Comparison of ENCODE assay signal across 8 mouse cellular contexts in genomic region chrX:105120275-105121226, GRCm38 (mm10). TPM values are rescaled to one million over a fixed set of nuclear protein-coding genes. Genes with fewer than 3 reads are reported as not detected.
DNase-seq lines count a peak whose midpoint lies in the region; ATAC-seq and TF ChIP-seq lines count a peak whose summit lies in the region.

Gene Magee1 (plus strand): TSS chrX:105120378.

- TF ChIP-seq CTCF in G1E (IDR thresholded peaks at IDR 0.05; ENCODE audit: low read depth, low read length): no peak
- no peak for TF ChIP-seq CTCF in cerebellum, adult 2 months (IDR thresholded peaks at IDR 0.05; ENCODE audit: borderline replicate concordance, insufficient read depth, low read depth, low read length)
- no peak for TF ChIP-seq CTCF in lung, embryonic 14.5 days (IDR thresholded peaks at IDR 0.05; ENCODE audit: low read depth)

- H3K9me3 ChIP-seq in G1E (replicated peaks): no peaks in the 10 kb centered on the region
- no peaks in the 10 kb centered on the region for H3K9me3 ChIP-seq in lung, embryonic 14.5 days (ENCODE audit: low read depth, low read length)

- DNase-seq in G1E (ENCODE audit: low spot score): peak; percentile 11
- DNase-seq in cerebellum, adult 2 months: peak; percentile 92 to 94
- DNase-seq in forelimb bud, embryonic 11.5 days (ENCODE audit: low read depth, low spot score): peak; percentile 61
- peak; percentile 80 for DNase-seq in heart, postnatal 4 days
- DNase-seq in layer of hippocampus, adult 8-10 months (ENCODE audit: low spot score in 2 of 2): peak; percentile 83
- DNase-seq in lung, embryonic 14.5 days: peak; percentile 78
- DNase-seq in thymus, adult 18-20 months: peak; percentile 53 to 54

- 3% methylated on average over 62 of the region's 65 CpGs for WGBS in cerebellum, adult 2 months
- WGBS in lung, embryonic 14.5 days: 12% methylated on average over 58 of the region's 65 CpGs

- ATAC-seq in G1E (ENCODE audit: extremely low read depth, insufficient number of reproducible peaks, low FRiP score, poor library complexity, severe bottlenecking): peak; percentile 15; the same call in 1 of the 2 replicates
- peak; percentile 81 for ATAC-seq in lung, embryonic 14.5 days (ENCODE audit: insufficient read depth)
- ATAC-seq in neutrophil, adult 5-6 weeks (ENCODE audit: extremely low read depth, insufficient number of reproducible peaks, low FRiP score, poor library complexity, severe bottlenecking): 0 out of 2 replicates have a peak, but pooled peaks have one; percentile 16

- peak; percentile 80 for TF ChIP-seq POLR2A in cerebellum, adult 2 months (IDR thresholded peaks at IDR 0.05; ENCODE audit: borderline replicate concordance, insufficient read depth, low read length)

- H3K27ac ChIP-seq in cerebellum, adult 2 months (ENCODE audit: insufficient read depth, low read length): peak within 1 kb of the TSS; percentile 92
- H3K27ac ChIP-seq in lung, embryonic 14.5 days (ENCODE audit: low read depth): no peak within 1 kb of the TSS

- H3K4me2 ChIP-seq in lung, embryonic 14.5 days: peak within 1 kb of the TSS; percentile 72

- H3K36me3 ChIP-seq in G1E (replicated peaks): peaks cover 10% of the 10 kb centered on the region
- no peaks in the 10 kb centered on the region for H3K36me3 ChIP-seq in lung, embryonic 14.5 days (ENCODE audit: insufficient read depth)

- H3K27me3 ChIP-seq in G1E (ENCODE audit: insufficient read depth, low read length): no peaks in the 10 kb centered on the region
- H3K27me3 ChIP-seq in cerebellum, adult 2 months (ENCODE audit: control insufficient read depth, insufficient read depth, low read length): no peaks in the 10 kb centered on the region
- H3K27me3 ChIP-seq in lung, embryonic 14.5 days (ENCODE audit: insufficient read depth, low read length): peaks cover 4% of the 10 kb centered on the region; the same call in 1 of the 2 replicates

- peaks cover 10% of the 10 kb centered on the region; the same call in 1 of the 2 replicates for H3K4me1 ChIP-seq in G1E (ENCODE audit: insufficient read depth, low read depth, low read length)
- peaks cover 3% of the 10 kb centered on the region; the same call in 1 of the 2 replicates for H3K4me1 ChIP-seq in cerebellum, adult 2 months (ENCODE audit: control insufficient read depth, insufficient read depth, low read length)
- H3K4me1 ChIP-seq in lung, embryonic 14.5 days (ENCODE audit: insufficient read depth): no peaks in the 10 kb centered on the region

- H3K4me3 ChIP-seq in G1E (ENCODE audit: low read depth, low read length): peak within 1 kb of the TSS; percentile 69; the same call in 1 of the 2 replicates
- H3K4me3 ChIP-seq in cerebellum, adult 2 months (replicated peaks; ENCODE audit: insufficient read depth, low read depth, low read length): peak within 1 kb of the TSS; percentile 96
- peak within 1 kb of the TSS; percentile 53 for H3K4me3 ChIP-seq in lung, embryonic 14.5 days (ENCODE audit: low read depth, low read length)

- H3K9ac ChIP-seq in lung, embryonic 14.5 days: peak within 1 kb of the TSS; percentile 44; the same call in 1 of the 2 replicates

RNA-seq across cellular contexts. Expression of gene Magee1, which starts in this region (rescaled TPM):
- total RNA-seq in G1E (2014; fragmentation: Nextera tagmentation) (0.68 and 0.87 TPM in 2 replicates), G1E (2017) (0.23 and 0.38 TPM in 2 replicates)
- 0.28 and 0.30 TPM in 2 replicates for polyA plus RNA-seq in G1E (2012)
- polyA plus RNA-seq in cerebellum, adult 2 months (2012; rRNA removed): 112 and 127 TPM in 2 replicates
- 1 to 10 TPM; 8.7 to 9.8 TPM for total RNA-seq in heart, postnatal 4 days (2021)
- 100 to 1,000 TPM; 145 to 147 (median 145) TPM for total RNA-seq in layer of hippocampus, adult 8-10 months (2022)
- 11.2 and 11.7 TPM in 2 replicates for polyA plus RNA-seq in lung, embryonic 14.5 days (2014; fragmentation: Nextera tagmentation; extraction: Ambion mirVana)
- 0.74 and 1.3 TPM in 2 replicates for total RNA-seq in neutrophil, adult 5-6 weeks (2017)

Comparison
In these comparisons a context has a peak if more than half of its experiments do, and no peak if none do; other contexts are left out.
1. RNA of gene Magee1 (total RNA-seq): 145 to 147 TPM in layer of hippocampus, adult 8-10 months; 8.7 to 9.8 TPM in heart, postnatal 4 days, 0.74 to 1.3 TPM in neutrophil, adult 5-6 weeks and 0.23 to 0.87 TPM in G1E; every median in the first group is over 10 times any median in the second.
2. Peak in DNase-seq, ATAC-seq and H3K4me3 ChIP-seq in G1E; RNA of the gene not detected or under 1 TPM.
3. ATAC-seq: peak in every context shown above with its lines; median percentile 81 in lung, embryonic 14.5 days; 16 in neutrophil, adult 5-6 weeks; 15 in G1E.
4. DNase-seq: peak in every context shown above with its lines; median percentile 93 in cerebellum, adult 2 months; 83 in layer of hippocampus, adult 8-10 months; 80 in heart, postnatal 4 days; 78 in lung, embryonic 14.5 days; 61 in forelimb bud, embryonic 11.5 days; 54 in thymus, adult 18-20 months; 11 in G1E.
5. Peak in every context shown above with its lines, with median percentiles within 50 percentile points of each other: H3K4me3 ChIP-seq.